In genomic region chr1:54958525-54958924, GRCm38 (mm10) we compare ENCODE assay signal across 15 mouse cellular contexts. TPM values are rescaled to one million over a fixed set of nuclear protein-coding genes. Genes with fewer than 3 reads are reported as not detected.
DNase-seq lines count a peak whose midpoint lies in the region; ATAC-seq and TF ChIP-seq lines count a peak whose summit lies in the region.
"Had no signal": no experiment of that assay in that cellular context is flagged by ENCODE, and none has a peak within 500 bp of the region (broad histone marks: within the 10 kb centered on the region; RNA-seq: fewer than 3 reads in every experiment).

No protein-coding gene starts in this region.

- H3K4me1 ChIP-seq in kidney, postnatal 0 days (replicated peaks; ENCODE audit: insufficient read depth, low read length): no peaks in the 10 kb centered on the region
- H3K4me1 ChIP-seq in kidney, embryonic 16.5 days (ENCODE audit: insufficient read depth, low read length): no peaks in the 10 kb centered on the region
- H3K4me1 ChIP-seq in forebrain, embryonic 13.5 days: no peaks in the 10 kb centered on the region
- H3K4me1 ChIP-seq: heart, embryonic 13.5 days; midbrain, embryonic 15.5 days had no signal

- no peaks in the 10 kb centered on the region for H3K27me3 ChIP-seq in kidney, postnatal 0 days (ENCODE audit: insufficient read depth, low read length)
- H3K27me3 ChIP-seq in kidney, embryonic 16.5 days (ENCODE audit: insufficient read depth, low read length): no peaks in the 10 kb centered on the region
- no peaks in the 10 kb centered on the region for H3K27me3 ChIP-seq in forebrain, embryonic 13.5 days
- H3K27me3 ChIP-seq: heart, embryonic 13.5 days; midbrain, embryonic 15.5 days had no signal

- peak; percentile 11 for DNase-seq in cerebellum, adult 9-10 months
- no peak for DNase-seq in cerebellum, adult 9-11 months
- DNase-seq in kidney, postnatal 0 days (ENCODE audit: low spot score): no peak
- DNase-seq in 416B (ENCODE audit: low read depth) (peak; percentile 53), MEL-GATA-1-ER (ENCODE audit: extremely low read depth, low read depth) (peak; percentile 26)
- no peak for DNase-seq in embryo, embryonic 11 days
- DNase-seq: adrenal gland, postnatal 25 days; gastrocnemius, postnatal 10 days; lung, postnatal 4 days had no signal

- H3K9me3 ChIP-seq in kidney, postnatal 0 days (replicated peaks; ENCODE audit: low read length): no peaks in the 10 kb centered on the region
- H3K9me3 ChIP-seq in kidney, embryonic 16.5 days (ENCODE audit: low read length): no peaks in the 10 kb centered on the region
- no peaks in the 10 kb centered on the region for H3K9me3 ChIP-seq in forebrain, embryonic 13.5 days (replicated peaks)
- H3K9me3 ChIP-seq: heart, embryonic 13.5 days; midbrain, embryonic 15.5 days had no signal

- 71% methylated on average over 3 of the region's 3 CpGs for WGBS in kidney, postnatal 0 days
- 76% methylated on average over 3 of the region's 3 CpGs for WGBS in kidney, embryonic 16.5 days
- 68% methylated on average over 3 of the region's 3 CpGs for WGBS in forebrain, embryonic 13.5 days

- H3K4me3 ChIP-seq in kidney, postnatal 0 days (replicated peaks; ENCODE audit: low read depth, low read length): no peak overlapping the region
- H3K4me3 ChIP-seq in kidney, embryonic 16.5 days (ENCODE audit: low read length): no peak overlapping the region
- no peak overlapping the region for H3K4me3 ChIP-seq in forebrain, embryonic 13.5 days
- H3K4me3 ChIP-seq: erythroblast, embryonic 14.5 days; heart, embryonic 13.5 days; midbrain, embryonic 15.5 days had no signal

- no peak overlapping the region for H3K27ac ChIP-seq in kidney, postnatal 0 days
- no peak overlapping the region for H3K27ac ChIP-seq in kidney, embryonic 16.5 days (ENCODE audit: low read length)
- H3K27ac ChIP-seq in forebrain, embryonic 13.5 days: no peak overlapping the region
- H3K27ac ChIP-seq: heart, embryonic 13.5 days; midbrain, embryonic 15.5 days had no signal

- no peak overlapping the region for H3K9ac ChIP-seq in kidney, postnatal 0 days (ENCODE audit: low read depth, low read length)
- H3K9ac ChIP-seq in kidney, embryonic 16.5 days (replicated peaks; ENCODE audit: low read length): no peak overlapping the region
- H3K9ac ChIP-seq in forebrain, embryonic 13.5 days: no peak overlapping the region
- H3K9ac ChIP-seq: heart, embryonic 13.5 days; midbrain, embryonic 15.5 days had no signal

- H3K36me3 ChIP-seq in kidney, postnatal 0 days (ENCODE audit: insufficient read depth, low read length): no peaks in the 10 kb centered on the region
- no peaks in the 10 kb centered on the region for H3K36me3 ChIP-seq in kidney, embryonic 16.5 days (ENCODE audit: insufficient read depth, low read length)
- H3K36me3 ChIP-seq in forebrain, embryonic 13.5 days (ENCODE audit: poor library complexity, severe bottlenecking): no peaks in the 10 kb centered on the region
- H3K36me3 ChIP-seq: heart, embryonic 13.5 days; midbrain, embryonic 15.5 days had no signal

- peak; percentile 47 for TF ChIP-seq CTCF in kidney, postnatal 0 days (IDR thresholded peaks at IDR 0.05; ENCODE audit: low read depth)

- no peak for ATAC-seq in kidney, postnatal 0 days (replicated peaks; ENCODE audit: low FRiP score, low read depth)
- no peak for ATAC-seq in kidney, embryonic 16.5 days (ENCODE audit: low FRiP score, low TSS enrichment)
- no peak for ATAC-seq in forebrain, embryonic 13.5 days
- ATAC-seq: hindbrain, embryonic 16.5 days; midbrain, embryonic 15.5 days had no signal

- no peak overlapping the region for H3K4me2 ChIP-seq in kidney, postnatal 0 days (ENCODE audit: low read length)
- H3K4me2 ChIP-seq in kidney, embryonic 16.5 days (replicated peaks; ENCODE audit: low read depth, low read length): no peak overlapping the region
- no peak overlapping the region for H3K4me2 ChIP-seq in forebrain, embryonic 13.5 days
- H3K4me2 ChIP-seq: heart, embryonic 13.5 days; midbrain, embryonic 15.5 days had no signal

RNA-seq across cellular contexts. Expression of gene Ankrd44, which starts 32.3 kb away (rescaled TPM):
- 4.3 and 4.5 TPM in 2 replicates for polyA plus RNA-seq in kidney, postnatal 0 days (2015; fragmentation: Nextera tagmentation; extraction: Ambion mirVana)
- polyA plus RNA-seq in kidney, embryonic 16.5 days (2015; fragmentation: Nextera tagmentation; extraction: Ambion mirVana): 6.6 and 6.8 TPM in 2 replicates
- 15.7 and 16.6 TPM in 2 replicates for polyA plus RNA-seq in forebrain, embryonic 13.5 days (2015; fragmentation: Nextera tagmentation; extraction: Ambion mirVana)

Comparison
In these comparisons a context has a peak if more than half of its experiments do, and no peak if none do; other contexts are left out.
1. DNase-seq: peak in cerebellum, adult 9-10 months (single experiment), 416B (single experiment) and MEL-GATA-1-ER (single experiment); none in cerebellum, adult 9-11 months (single experiment), kidney, postnatal 0 days (single experiment) and embryo, embryonic 11 days (single experiment).